Mouse (Mus musculus): ENCODE results near the gene Abhd8.
"Not testable (repeated sequence)": the region's sequence is repeated elsewhere in the genome, so short reads cannot be mapped to it uniquely, and the experiment has no call there.

The Abhd8 gene

GRCm38 (mm10) chr8:71462191-71462590, 1.3 kb downstream of the Abhd8 start:
- intact Hi-C loops (cut with DNase I) = no loop called here

GRCm38 (mm10) chr8:71461152-71461840, 2.2 kb downstream of the Abhd8 start:
- intact Hi-C loops (cut with DNase I) = no loop called here

GRCm38 (mm10) chr8:71460716-71461115, 2.7 kb downstream of the Abhd8 start:
- intact Hi-C loops (cut with DNase I) = no loop called here

GRCm38 (mm10) chr8:71457659-71458270, 5.7 kb downstream of the Abhd8 start:
- intact Hi-C loops (cut with DNase I) = no loop called here

- intact Hi-C loops (cut with DNase I) = no loop called here
Observed at GRCm38 (mm10) chr8:71456906-71457305, 6.5 kb downstream of the Abhd8 start.

- intact Hi-C loops (cut with DNase I) = no loop called here
Observed at GRCm38 (mm10) chr8:71454668-71455067, 8.8 kb downstream of the Abhd8 start.

- intact Hi-C loops (cut with DNase I) = no loop called here
Observed at GRCm38 (mm10) chr8:71452669-71453068, 10.8 kb downstream of the Abhd8 start.

GRCm38 (mm10) chr8:71451777-71452176, 11.7 kb downstream of the Abhd8 start:
- intact Hi-C loops (cut with DNase I) = no loop called here

- intact Hi-C loops (cut with DNase I) = no loop called here
Observed at GRCm38 (mm10) chr8:71451337-71451736, 12.1 kb downstream of the Abhd8 start.

- intact Hi-C loops (cut with DNase I) = loop anchor here (10.0 kb wide), 1 partner anchor 210 kb away; no protein-coding TSS in a partner anchor
Observed at GRCm38 (mm10) chr8:71445096-71445495, 18.4 kb downstream of the Abhd8 start.

- intact Hi-C loops (cut with DNase I) = loop anchor here (2.0 to 10.0 kb wide), 2 partner anchors 79 to 213 kb away; no protein-coding TSS in a partner anchor
Observed at GRCm38 (mm10) chr8:71441404-71441803, 22.1 kb downstream of the Abhd8 start.

- intact Hi-C loops (cut with DNase I) = no loop called here
Observed at GRCm38 (mm10) chr8:71437041-71437440, 26.4 kb downstream of the Abhd8 start.

- intact Hi-C loops (cut with DNase I) = not testable (repeated sequence)
Observed at GRCm38 (mm10) chr8:71432935-71433334, 30.5 kb downstream of the Abhd8 start.

- intact Hi-C loops (cut with DNase I) = no loop called here
Observed at GRCm38 (mm10) chr8:71422121-71422520, 41.3 kb downstream of the Abhd8 start.

- intact Hi-C loops (cut with DNase I) = no loop called here
Observed at GRCm38 (mm10) chr8:71411535-71412273, 51.8 kb downstream of the Abhd8 start.

- intact Hi-C loops (cut with DNase I) = no loop called here
Observed at GRCm38 (mm10) chr8:71408231-71408630, 55.2 kb downstream of the Abhd8 start.

- intact Hi-C loops (cut with DNase I) = loop anchor here (2.0 kb wide), 1 partner anchor 41 kb away; the partner anchor contains the start of gene Use1
Observed at GRCm38 (mm10) chr8:71407441-71407840, 56.0 kb downstream of the Abhd8 start.
